Mouse (Mus musculus) megakaryocyte, embryonic 14.5 days (primary cell): ENCODE measurements around the gene Flna.

Experiments
- FLI1 ChIP-seq: IDR thresholded peaks from 2 replicates; pipeline ENCODE4 v1.6.1; 2012; ENCODE audit warnings: low read length, inconsistent platforms, mixed read lengths
- GATA1 ChIP-seq: IDR thresholded peaks from 3 replicates; pipeline ENCODE4 v1.6.1; 2012; ENCODE audit warnings: mixed read lengths, low read length, inconsistent platforms, borderline replicate concordance

- TF ChIP-seq FLI1 (no peak), GATA1 (no peak)
Measured at GRCm38 (mm10) chrX:74203556-74203955, 46.1 kb downstream of the Flna start.
